Mouse (Mus musculus) liver (tissue): ENCODE data around the gene Gm28305.

ENCODE experiments used
- DNase-seq: peaks from one replicate; pipeline ENCODE4 v3.0.0-alpha.2; 2020; ENCODE audit warnings: mixed read lengths

The Gm28305 gene

DNA sequence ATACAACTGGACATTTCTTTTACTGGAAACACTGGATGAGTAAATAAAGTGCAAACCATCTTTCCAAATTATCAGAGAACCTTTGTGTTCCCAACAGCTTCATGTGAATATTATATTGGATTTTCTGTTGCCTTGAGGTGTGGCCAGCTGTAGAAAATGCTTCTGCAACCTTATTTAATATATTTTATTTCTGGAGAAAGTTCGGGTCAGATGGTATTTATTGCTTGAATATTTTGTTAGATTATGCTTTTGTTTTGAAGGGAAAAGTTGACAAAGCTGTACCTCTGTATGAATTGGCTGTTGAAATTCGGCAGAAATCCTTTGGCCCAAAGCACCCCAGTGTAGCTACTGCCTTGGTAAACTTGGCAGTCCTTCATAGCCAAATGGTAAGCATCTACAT, at the start of gene Gm28305:
Gene Gm28305 (plus strand): TSS at position 301 of the 400 bp plus-strand sequence.
- DNase-seq = no peak

DNA sequence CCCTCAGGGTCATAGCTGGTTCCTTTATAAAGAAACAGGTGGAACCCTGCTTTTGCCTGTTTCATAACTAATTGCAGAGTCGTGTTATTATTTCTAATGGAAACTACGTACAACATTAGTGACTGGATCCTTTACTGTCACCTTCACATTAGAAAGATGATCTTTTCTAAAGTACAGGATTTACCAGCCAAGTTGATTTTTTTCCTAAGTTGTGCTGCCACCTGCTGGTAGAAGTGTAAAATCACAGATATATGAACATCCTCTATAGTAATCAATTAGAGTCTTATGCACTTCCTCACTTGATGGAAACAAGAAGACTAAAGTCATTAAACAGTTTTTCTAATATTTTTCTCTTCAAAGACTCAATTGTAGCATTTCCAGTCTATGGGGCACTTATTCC, 44.0 kb upstream of the Gm28305 start:
- no peak for DNase-seq

DNA sequence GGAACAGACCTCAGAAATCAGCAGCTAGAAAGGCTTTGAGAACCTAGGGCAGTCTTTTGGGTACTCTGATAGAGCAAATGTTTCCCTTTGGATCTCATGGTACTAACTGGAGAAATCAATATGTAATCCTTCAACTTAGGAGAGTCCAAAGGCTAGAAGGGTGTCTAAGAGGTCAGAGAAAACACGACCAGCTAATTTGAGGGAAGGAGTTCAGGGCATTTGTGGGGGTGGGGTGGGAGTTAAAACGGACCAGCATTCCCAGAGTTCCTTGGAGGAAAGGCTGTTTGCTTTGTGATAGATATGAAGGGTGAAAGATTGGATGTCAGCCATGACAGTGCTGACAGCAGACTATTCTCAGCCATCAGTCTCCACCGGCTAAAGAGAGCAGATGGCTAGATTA, 39.9 kb upstream of the Gm28305 start:
- no peak for DNase-seq

DNA sequence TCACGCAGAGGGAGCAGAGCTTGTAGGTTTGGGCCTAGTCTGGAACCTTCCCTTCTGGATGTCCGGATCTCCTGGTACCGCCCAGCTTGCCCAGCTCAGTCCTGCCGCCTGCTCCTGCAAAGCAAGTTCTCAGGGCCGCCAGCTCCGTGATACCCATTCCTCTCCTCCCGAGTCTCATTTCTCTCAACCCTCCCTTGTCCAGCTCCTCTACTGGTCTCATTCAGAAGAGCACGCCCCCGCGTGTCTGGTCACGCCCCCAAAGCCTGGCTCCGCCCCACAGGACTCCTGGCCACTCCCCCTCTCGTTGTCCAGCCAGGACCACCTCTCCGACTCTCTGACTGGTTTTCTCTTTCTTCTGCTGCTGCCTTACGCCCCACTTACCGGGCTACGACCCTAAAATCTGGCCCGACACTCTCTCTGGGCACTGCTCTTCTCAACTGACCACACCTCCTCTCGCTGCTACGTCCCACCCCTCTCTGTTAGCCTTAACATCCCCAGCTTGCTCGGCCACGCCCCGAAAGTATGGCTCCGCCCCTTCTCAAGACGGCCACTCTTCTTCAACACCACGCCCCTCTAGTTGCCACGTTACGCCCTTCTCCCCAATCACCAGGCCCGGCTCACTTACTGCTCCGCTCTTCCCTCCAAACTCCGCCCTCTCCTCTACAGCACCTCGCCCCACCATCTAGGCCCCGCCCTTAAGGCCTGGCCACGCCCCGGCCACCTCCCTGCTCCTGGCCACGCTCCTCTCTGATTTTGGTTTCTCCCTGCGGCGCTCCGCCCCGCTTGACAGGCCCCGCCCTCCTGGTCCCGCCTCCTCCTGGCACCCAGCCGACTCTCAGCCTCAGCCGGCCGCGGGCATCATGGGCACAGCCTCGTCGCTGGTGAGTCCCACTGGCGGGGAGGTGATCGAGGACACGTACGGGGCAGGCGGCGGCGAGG, 38.3 kb upstream of the Gm28305 start, which contains the start of gene Nphp3:
Gene Nphp3 (plus strand): TSS at position 624 of the 939 bp plus-strand sequence.
- DNase-seq = peak; percentile 95

DNA sequence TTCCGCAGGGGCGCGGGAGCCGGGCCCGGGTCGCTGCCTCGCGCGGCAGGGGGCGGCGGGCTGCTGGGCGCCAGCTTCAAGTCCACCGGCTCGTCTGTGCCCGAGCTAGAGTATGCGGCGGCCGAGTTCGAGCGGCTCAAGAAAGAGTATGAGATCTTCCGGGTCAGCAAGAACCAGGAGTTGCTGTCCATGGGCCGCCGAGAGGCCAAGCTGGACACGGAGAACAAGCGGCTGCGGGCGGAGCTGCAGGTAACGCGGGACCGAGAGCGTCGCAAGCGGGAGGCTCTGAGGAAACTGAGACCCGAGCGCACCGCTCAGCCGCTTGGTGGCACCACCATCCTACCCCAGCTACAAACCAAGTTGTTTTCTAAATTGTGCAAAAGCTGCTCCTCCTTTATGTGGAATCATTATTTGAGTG, 37.5 kb upstream of the Gm28305 start:
- DNase-seq = peak; percentile 65

DNA sequence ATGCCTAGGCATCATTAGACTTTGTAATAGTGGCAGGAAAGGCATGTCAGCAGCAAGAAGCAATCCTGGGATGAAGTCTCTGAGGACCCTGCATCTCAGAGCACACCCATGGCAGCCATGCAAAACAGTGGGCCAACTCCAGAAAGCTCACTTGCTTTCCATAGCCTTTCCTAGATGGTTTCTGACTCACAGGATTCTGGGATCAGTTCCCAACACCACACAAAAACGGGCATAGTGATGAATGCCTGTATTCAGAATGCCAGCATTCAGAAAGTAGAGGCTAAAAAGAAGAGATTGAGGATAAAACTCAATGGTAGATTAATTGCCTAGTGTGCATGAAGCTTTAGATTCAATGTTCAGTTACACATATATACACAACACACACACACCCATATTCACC, 25.9 kb upstream of the Gm28305 start:
- DNase-seq = no peak

DNA sequence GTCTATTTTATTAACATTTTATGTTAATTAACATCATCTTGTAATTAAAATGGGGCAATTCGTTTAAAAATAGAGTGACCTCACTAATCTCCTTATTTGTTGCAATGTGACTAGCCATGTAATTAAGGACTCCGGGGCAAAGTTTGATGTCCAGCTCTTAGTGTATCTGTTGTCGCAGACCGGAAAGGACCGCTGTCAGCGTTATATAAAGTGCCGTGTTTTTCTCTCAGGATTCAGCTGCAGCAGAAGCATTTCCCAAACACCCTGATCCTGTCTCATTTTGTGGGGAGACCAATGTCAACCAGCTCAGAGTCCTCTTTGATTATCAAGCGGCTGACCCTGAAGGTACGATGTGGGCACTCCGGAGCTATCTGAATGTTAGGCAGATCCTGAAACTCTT, 19.4 kb upstream of the Gm28305 start:
- no peak for DNase-seq

DNA sequence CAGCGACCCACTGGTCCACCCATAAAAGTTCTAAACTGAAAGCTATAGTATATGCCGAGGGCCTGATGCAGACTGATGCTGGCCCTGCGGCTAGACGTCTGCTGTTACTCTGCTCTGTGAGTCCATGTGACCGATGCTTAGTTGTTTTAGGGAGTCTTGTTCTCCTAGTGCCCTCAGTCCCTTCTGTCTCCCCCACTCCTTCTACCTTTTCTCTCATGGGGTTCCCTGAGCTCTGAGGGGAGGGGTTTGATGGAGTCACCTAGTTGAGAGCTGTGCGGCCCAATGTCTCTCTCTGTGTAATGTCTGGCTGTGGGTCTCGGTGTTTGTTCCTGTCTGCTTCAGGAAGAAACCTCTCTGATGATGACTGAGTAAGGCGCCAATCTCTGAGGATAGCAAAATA, 13.3 kb upstream of the Gm28305 start:
- DNase-seq = no peak

DNA sequence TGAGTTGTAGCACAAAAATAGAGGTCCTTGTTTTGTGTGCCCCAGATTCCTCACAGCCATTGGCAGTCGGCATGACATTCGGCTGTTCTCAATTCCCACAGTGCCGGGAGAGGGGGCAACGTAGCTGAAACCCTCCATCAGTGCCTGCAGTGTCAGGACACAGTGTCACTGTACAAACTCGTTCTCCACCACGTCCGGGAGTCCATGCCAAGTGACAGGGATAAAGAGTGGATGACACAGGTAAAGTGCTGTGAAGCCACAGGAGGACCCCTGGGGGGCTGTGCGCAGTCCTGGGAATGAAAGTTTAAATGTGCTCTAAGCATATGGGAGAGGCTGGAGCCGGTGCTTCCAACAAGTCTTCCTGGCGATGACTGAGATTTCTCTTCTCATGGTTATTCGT, 10.6 kb upstream of the Gm28305 start:
- no peak for DNase-seq

DNA sequence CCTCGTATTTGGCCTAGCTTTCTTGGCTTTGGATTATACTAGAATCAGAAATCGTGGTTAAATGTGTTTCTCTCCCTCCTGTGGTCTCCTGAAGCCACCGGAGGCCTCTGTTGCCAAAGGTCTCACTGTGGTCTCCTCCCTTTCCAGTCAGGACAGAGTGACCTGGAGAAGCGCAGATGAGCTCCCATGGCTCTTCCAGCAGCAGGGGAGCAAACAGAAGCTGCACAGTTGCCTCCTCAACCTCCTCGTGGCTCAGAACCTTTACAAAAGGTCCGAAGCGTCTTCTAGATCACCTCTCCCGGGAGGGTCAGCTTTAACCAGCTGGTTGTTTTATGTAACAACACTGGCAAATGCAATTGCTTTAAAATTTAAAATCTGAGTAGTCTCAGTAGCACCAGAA, 6.2 kb upstream of the Gm28305 start:
- no peak for DNase-seq

DNA sequence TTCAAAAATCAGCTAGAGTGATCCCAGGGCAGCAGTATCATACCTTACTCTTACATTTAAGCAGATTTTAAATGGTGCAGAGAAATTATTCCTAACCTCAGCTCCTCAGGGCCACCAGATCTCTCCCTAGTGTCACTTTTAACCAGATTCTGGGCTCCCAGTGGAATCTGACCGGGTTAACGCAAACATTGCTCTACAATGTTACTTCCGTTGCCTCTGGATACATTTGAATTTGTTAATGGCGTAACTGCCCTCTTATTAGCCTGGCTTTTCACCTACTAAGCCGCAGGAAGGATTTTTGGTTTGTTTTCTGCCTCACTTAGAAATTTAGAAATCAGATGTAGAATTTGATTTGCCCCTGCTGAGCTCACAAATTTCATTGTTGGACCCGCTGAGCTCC, 5.7 kb upstream of the Gm28305 start:
- DNase-seq = no peak

DNA sequence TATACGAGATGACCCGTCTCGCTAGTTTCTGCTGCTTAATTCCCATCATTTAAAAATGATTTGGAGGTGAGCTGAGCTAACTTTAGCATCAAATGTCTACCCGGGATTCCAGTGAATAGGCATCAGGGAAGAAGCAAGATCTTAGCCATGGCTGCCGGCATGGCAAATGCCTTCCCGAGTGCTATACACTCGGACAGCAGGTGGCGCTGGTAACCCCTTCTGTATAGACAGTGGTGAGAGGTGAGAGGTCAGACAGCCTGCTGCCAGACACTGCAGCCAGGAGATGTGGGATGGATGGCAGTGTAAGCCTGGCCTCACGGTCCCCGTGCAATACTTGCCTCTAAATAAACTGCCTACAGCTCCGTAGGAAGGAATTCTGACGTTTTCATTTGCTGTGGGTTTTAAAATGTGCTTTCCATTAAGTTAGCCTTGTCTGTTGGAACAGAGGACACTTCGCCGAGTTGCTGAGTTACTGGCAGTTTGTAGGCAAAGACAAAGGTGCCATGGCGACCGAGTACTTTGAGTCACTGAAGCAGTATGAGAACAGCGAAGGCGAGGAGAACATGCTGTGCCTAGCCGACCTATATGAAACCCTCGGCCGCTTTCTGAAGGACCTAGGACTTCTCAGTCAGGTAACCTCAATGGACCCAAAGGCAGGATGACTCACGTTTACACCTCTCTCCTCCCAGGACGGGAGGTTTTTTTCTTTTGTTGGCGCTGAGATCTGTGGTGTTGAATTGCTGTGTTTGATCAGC, 5.0 kb upstream of the Gm28305 start:
- DNase-seq = peak; percentile 78

DNA sequence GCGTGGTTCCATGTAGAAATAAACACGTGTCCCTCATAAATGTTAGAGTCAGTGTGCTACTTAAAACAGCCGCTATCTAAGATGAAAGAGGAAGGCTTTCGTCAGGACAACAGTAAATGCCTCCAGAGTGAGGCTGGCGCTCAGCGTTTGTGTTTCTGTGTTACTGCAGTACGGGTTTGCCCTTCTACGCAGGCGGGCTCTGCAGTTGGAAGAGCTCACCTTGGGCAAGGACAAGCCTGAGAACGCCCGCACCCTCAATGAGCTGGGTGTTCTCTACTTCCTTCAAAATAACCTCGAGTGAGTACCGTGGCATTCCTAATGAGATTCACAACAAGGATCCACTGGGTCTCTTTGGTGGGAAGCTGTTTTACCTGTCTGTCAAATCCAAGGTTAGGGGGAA, 2.2 kb upstream of the Gm28305 start:
- DNase-seq = no peak

DNA sequence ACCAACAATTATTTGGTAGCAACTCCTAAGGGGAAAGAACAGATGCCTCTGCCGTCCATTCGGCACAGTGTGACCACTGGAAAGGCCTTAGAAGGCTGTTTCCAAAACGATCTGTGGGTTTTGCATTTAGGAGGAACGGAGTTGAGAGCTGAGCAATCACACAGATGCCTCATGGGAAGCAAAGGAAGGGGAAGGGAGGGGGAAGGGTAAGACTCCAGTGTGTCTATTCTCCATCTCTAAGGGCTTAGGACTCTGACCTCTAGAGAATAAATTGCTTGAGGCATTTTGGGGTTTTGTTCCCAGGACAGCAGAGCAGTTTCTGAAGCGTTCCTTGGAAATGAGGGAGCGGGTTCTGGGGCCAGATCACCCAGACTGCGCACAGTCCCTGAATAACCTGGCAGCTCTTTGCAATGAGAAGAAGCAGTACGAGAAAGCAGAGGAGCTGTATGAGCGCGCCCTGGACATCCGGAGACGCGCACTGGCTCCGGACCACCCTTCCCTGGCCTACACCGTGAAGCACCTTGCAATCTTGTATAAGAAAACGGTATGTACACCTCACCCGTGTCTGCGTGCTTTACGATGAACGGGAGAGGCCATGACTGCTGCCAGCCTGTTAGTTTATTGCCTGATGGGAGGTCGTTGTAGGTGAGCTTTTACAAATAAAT, 1.3 kb upstream of the Gm28305 start:
- no peak for DNase-seq

DNA sequence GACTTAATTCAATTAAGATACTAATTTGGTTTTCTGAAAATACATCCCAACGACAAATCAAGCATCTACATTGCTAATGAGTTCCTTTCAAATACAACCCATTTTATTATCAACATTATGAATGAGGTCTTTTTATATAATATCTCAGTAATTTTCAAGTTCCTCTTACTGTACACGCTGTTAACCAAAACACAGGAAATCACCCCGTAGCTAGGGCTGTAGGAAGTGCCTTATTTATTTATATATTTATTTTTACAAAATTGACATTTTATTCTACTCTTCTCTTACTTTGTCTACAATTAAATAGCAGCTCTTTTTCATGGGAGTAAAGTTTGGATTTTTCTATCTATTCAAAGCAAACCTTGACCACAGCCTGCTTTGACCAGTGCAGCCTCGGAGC, 720 bp upstream of the Gm28305 start:
- DNase-seq = no peak

DNA sequence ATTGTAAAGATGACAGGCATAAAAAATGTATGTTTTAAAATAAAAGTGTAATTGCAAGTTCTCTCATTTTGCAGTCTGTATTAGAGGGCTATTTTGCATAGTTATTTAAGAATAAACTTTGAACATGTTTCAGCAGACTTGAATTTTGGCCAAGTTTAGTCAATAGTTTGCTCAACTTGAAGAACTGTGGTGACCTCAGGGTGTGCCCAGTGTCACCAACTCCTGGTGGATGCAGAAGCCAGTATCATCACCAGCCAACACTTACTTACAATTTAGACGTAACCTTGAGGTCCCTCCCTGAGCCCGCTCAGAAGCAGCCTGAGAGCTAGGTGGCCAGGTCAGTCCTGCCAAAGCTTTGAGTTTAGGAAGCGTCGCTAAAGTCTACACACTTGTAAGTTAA, 3.2 kb downstream of the Gm28305 start:
- no peak for DNase-seq

DNA sequence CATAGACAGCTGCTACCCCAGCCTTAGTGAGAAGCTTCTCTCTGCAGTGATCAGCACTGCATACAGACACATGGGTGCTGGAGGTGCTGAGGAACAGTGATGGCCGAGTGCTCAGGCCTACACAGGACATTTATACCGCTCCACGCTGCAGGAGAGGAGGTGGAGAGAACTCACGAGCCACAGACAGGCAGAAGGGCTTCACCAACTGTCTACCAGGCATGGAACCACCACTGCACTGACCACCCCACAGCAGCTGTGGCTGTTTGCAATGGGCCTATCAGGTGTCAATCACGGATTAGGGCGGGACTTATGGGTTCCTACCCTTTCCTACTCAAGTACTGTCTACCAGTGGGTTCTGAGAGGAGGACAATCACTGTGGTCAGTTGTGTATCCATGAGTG, 10.6 kb downstream of the Gm28305 start:
- DNase-seq = no peak

DNA sequence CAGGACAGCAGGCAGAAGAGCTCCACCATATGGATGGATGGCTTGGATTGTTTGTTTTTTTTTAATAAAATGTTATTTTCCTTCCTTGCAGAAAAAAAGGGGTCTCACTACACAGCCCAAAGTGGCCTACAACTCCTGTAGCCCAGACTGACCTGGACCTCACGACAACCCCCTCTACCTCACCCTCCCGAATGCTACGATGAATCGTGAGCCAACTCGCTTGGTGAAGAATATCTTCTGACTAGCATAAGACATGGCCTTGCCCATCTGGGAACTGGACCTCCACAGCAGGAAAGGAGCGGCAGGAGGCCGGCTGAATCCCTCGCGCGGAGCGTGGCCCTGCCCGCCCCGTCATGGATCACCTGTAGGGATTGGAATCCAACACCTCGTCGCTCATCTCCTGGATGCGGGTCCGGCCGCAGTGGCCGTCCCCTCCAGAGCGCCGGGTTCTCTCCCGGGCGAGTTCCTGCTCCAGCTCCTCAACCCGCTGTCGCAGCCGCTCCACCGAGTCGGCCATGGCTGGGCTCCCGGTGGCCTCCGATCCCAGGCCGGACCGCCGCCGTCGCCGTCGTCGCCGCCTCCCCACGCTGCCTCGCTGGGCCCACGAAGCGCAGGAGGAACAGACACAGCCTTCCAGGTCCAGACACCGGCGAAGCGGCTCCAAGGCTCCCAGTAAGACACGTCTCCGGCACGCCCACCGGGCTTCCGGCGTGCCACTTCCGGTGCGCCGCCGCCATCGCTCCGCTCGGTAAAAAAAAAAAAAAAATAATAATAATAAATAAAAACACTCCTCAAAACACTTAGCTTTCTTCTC, 22.2 kb downstream of the Gm28305 start, which contains the start of gene Uba5:
Gene Uba5 (minus strand): TSS at position 705 of the 814 bp plus-strand sequence.
- DNase-seq = peak; percentile 80

DNA sequence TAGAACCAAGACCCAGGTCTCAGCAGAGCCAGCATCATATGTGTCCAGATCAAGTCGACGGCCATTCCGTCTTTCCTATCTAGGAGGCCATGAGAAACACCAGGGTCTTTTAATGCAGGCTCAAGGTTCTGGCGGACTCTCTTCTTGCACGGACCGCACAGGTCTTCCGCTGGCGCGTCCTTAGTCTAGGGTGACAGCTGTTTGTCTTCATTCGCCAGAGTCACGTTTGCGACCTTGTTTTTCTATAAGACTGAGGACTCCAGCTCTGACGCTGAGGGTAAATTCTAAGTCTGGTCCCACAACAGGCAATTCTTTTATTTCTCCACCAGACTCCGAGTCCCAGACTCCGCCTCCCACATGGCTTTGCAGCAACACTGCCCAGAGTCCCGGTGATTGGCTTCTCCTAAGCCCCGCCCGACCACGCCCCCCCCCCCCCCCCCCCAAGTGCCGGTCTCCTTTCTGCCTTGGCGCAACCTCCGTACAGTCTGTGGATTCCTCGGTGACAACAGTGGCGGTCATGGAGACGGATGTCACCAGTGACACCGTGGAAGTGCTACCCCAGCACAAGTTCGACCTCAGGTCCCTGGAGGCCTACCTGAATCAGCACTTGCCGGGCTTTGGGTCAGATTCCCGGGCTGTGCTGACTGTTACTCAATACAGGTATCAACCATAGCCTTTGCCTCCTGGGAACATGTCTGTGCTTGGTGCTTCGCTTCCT, 22.9 kb downstream of the Gm28305 start, which contains the start of gene Acad11:
Gene Acad11 (plus strand): TSS at position 134 of the 718 bp plus-strand sequence.
- peak; percentile 86 for DNase-seq

DNA sequence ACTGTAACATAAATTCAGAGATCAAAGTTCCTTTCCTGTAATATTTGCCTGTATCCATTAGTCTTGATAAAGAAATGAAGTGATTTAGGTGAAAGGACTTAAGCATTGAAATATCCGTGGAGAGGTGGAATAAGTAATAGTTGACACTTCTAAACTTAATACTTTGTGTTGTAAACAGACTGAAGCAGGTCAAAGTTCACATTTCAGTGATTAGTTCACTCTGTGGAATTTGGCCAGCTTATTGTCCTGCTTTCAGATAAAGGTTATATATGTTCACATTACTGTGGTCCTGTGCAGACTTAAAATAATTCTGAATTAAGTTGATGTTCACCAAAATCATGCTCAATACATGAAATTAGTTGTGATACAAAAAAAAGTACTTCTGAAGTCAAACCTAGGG, 24.1 kb downstream of the Gm28305 start:
- no peak for DNase-seq

DNA sequence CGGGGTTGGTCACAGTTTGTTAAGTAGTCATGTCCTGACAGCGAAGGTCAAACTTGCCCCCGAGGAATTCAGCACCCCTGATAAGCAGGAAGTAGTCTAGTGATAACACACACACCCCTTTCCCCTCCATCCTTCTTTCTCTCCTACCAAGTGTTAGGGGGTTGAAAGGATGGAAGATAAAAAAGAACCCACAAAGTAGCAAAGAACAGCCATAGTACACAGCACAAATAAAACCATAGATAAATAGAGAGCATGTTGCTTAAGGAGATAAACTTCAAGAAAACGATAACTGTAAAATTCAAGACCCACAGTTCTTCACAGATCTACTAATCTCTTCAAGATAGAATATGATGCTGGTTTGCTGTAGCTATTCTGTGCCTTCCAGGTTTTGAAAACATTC, 29.8 kb downstream of the Gm28305 start:
- DNase-seq = no peak
